Mouse (Mus musculus): ENCODE data around the gene DXBay18. TPM values are rescaled to one million over a fixed set of nuclear protein-coding genes. Genes with fewer than 3 reads are reported as not detected.
"Not testable (repeated sequence)": the region's sequence is repeated elsewhere in the genome, so short reads cannot be mapped to it uniquely, and the experiment has no call there.

The DXBay18 gene
- total RNA-seq (2021): under 1 TPM in 1 of 2 experiments, not detected in 1; 0.46 TPM

GRCm38 (mm10) chrX:73149350-73149749, at the start of gene DXBay18:
DXBay18 (minus strand) TSS chrX:73149450.
- intact Hi-C loops (cut with DNase I); DNase-seq: not testable (repeated sequence)

GRCm38 (mm10) chrX:73191934-73192333, 42.7 kb upstream of the DXBay18 start, which contains the start of gene Xlr3b:
Xlr3b (plus strand) TSS chrX:73192207.
- intact Hi-C loops (cut with DNase I): not testable (repeated sequence)
- peak; percentile 7 for DNase-seq

- DNase-seq: not testable (repeated sequence)
These were observed 27.6 kb upstream of the DXBay18 start, which contains the start of gene Spin2d for GRCm38 (mm10) chrX:73176889-73177288. Spin2d (minus strand) TSS chrX:73176989.

GRCm38 (mm10) chrX:73148496-73148895, 754 bp downstream of the DXBay18 start, which contains the start of gene Xlr5b:
Xlr5b (plus strand) TSS chrX:73148796.
- DNase-seq; intact Hi-C loops (cut with DNase I): not testable (repeated sequence)

More at GRCm38 (mm10) chrX:73176889-73177288, 27.6 kb upstream of the DXBay18 start, which contains the start of gene Spin2d:
- intact Hi-C loops (cut with DNase I): not testable (repeated sequence)

- DNase-seq; intact Hi-C loops (cut with DNase I): not testable (repeated sequence)
These were observed 6.0 kb downstream of the DXBay18 start for GRCm38 (mm10) chrX:73143218-73143618.

GRCm38 (mm10) chrX:73122859-73123829, 26.1 kb downstream of the DXBay18 start:
- intact Hi-C loops (cut with DNase I): not testable (repeated sequence)

GRCm38 (mm10) chrX:73116747-73117146, 32.5 kb downstream of the DXBay18 start, which contains the start of gene Gm14685:
Gm14685 (plus strand) TSS chrX:73117047.
- DNase-seq; intact Hi-C loops (cut with DNase I): not testable (repeated sequence)

More at GRCm38 (mm10) chrX:73122859-73123829, 26.1 kb downstream of the DXBay18 start:
- not testable (repeated sequence) for DNase-seq

GRCm38 (mm10) chrX:73096941-73097508, 52.2 kb downstream of the DXBay18 start, which contains the start of gene Xlr3a:
Xlr3a (minus strand) TSS chrX:73097095.
- peak; percentile 1 for DNase-seq
- intact Hi-C loops (cut with DNase I): not testable (repeated sequence)

Other genes with a start within 250 kb of the DXBay18 start
- gene Cetn2, start 231.0 kb downstream of the DXBay18 start, total RNA-seq (2021): 10 to 100 TPM; 46.3 to 49.9 TPM
- 10 to 100 TPM; 62.5 to 65.4 TPM for gene Nsdhl, start 230.9 kb downstream of the DXBay18 start, total RNA-seq (2021)
- gene Zfp185, start 162.1 kb downstream of the DXBay18 start, total RNA-seq (2021): 1 to 10 TPM; 1.0 to 1.1 TPM
- gene Pnma5, start 112.3 kb downstream of the DXBay18 start, total RNA-seq (2021): under 1 TPM; 0.28 to 0.50 TPM
- gene Pnma3, start 84.7 kb downstream of the DXBay18 start, total RNA-seq (2021): 10 to 100 TPM; 15.7 to 19.2 TPM
- gene Xlr4a, start 67.0 kb downstream of the DXBay18 start, total RNA-seq (2021): under 1 TPM; 0.54 to 0.56 TPM
- 1 to 10 TPM in 1 of 2 experiments, under 1 TPM in 1; 0.64 to 3.7 TPM for gene Xlr3a, start 52.4 kb downstream of the DXBay18 start, total RNA-seq (2021)
- gene Gm14685, start 32.4 kb downstream of the DXBay18 start, total RNA-seq (2021): 1 to 10 TPM in 1 of 2 experiments, under 1 TPM in 1; 0.92 to 2.2 TPM
- under 1 TPM in 1 of 2 experiments, not detected in 1; 0.20 TPM for gene Xlr5b, start 654 bp downstream of the DXBay18 start, total RNA-seq (2021)
- not detected for gene Spin2d, start 27.5 kb upstream of the DXBay18 start, total RNA-seq (2021)
- 10 to 100 TPM in 1 of 2 experiments, 1 to 10 TPM in 1; 3.6 to 13.1 TPM for gene Xlr3b, start 42.8 kb upstream of the DXBay18 start, total RNA-seq (2021)
- gene Xlr4b, start 64.9 kb upstream of the DXBay18 start, total RNA-seq (2021): 1 to 10 TPM in 1 of 2 experiments, under 1 TPM in 1; 0.60 to 1.4 TPM
- gene F8a, start 78.8 kb upstream of the DXBay18 start, total RNA-seq (2021): 10 to 100 TPM; 16.2 to 17.1 TPM
- gene Xlr4c, start 93.7 kb upstream of the DXBay18 start, total RNA-seq (2021): not detected
- gene Xlr3c, start 115.9 kb upstream of the DXBay18 start, total RNA-seq (2021): not detected
- gene Xlr5a, start 143.5 kb upstream of the DXBay18 start, total RNA-seq (2021): not detected
- not detected for gene Xlr5c, start 143.5 kb upstream of the DXBay18 start, total RNA-seq (2021)
- not detected for gene Gm45015, start 187.4 kb upstream of the DXBay18 start, total RNA-seq (2021)
- gene Zfp275, start 193.2 kb upstream of the DXBay18 start, total RNA-seq (2021): 10 to 100 TPM; 20.3 to 20.7 TPM
- under 1 TPM in 1 of 2 experiments, not detected in 1; 0.18 TPM for gene Gm18336, start 249.3 kb upstream of the DXBay18 start, total RNA-seq (2021)

Measured in left cerebral cortex, postnatal 4 days (tissue).